Mouse (Mus musculus) liver, embryonic 11.5 days (tissue): ENCODE data around the gene Gm498. TPM values are rescaled to one million over a fixed set of nuclear protein-coding genes. Genes with fewer than 3 reads are reported as not detected.

Experiments used
- microRNA-seq: library from miRNA; unstranded; fragments of <30 nt; microRNA quantifications from one replicate; pipeline ENCODE4, GENCODE M21; 2017; ENCODE audit warnings: borderline number of aligned reads
- polyA plus RNA-seq: library from polyadenylated mRNA; unstranded; fragments of >200 nt; fragmentation: Nextera tagmentation; extraction: Ambion mirVana; gene quantifications from 2 replicates; pipeline ENCODE4 v1.2.1, GENCODE M21; 2014

The Gm498 gene
- polyA plus RNA-seq, 1 experiment from 2014 or later: not detected

Small RNA genes lying within 50 kb of the gene (microRNA-seq; reads per million reads assigned to microRNA genes)
- not detected for gene Mir6404

Other genes starting within 250 kb of the Gm498 start
- gene Tnfrsf26, start 238.1 kb upstream of the Gm498 start, polyA plus RNA-seq: 0.73 and 0.92 TPM in 2 replicates
- 2.6 and 3.9 TPM in 2 replicates for gene Tnfrsf22, start 217.2 kb upstream of the Gm498 start, polyA plus RNA-seq
- gene Tnfrsf23, start 181.0 kb upstream of the Gm498 start, polyA plus RNA-seq: 0.17 and 0.34 TPM in 2 replicates
- gene Osbpl5, start 109.9 kb upstream of the Gm498 start, polyA plus RNA-seq: 8.3 and 8.9 TPM in 2 replicates
- not detected in 2 replicates for gene Mrgprg, start 99.8 kb upstream of the Gm498 start, polyA plus RNA-seq
- 0.59 and 0.86 TPM in 2 replicates for gene Mrgpre, start 82.3 kb upstream of the Gm498 start, polyA plus RNA-seq
- gene Nadsyn1, start 44.0 kb upstream of the Gm498 start, polyA plus RNA-seq: 8.6 and 12.7 TPM in 2 replicates
- 66.9 and 75.9 TPM in 2 replicates for gene Dhcr7, start 43.7 kb upstream of the Gm498 start, polyA plus RNA-seq
- gene Shank2, start 135.1 kb downstream of the Gm498 start, polyA plus RNA-seq: 0.90 and 1.0 TPM in 2 replicates